Mouse (Mus musculus): ENCODE measurements around the gene 9330182L06Rik. TPM values are rescaled to one million over a fixed set of nuclear protein-coding genes. Genes with fewer than 3 reads are reported as not detected.

9330182L06Rik gene
- polyA plus RNA-seq, 1 experiment from 2014 or later, result 4.7 TPM

DNA sequence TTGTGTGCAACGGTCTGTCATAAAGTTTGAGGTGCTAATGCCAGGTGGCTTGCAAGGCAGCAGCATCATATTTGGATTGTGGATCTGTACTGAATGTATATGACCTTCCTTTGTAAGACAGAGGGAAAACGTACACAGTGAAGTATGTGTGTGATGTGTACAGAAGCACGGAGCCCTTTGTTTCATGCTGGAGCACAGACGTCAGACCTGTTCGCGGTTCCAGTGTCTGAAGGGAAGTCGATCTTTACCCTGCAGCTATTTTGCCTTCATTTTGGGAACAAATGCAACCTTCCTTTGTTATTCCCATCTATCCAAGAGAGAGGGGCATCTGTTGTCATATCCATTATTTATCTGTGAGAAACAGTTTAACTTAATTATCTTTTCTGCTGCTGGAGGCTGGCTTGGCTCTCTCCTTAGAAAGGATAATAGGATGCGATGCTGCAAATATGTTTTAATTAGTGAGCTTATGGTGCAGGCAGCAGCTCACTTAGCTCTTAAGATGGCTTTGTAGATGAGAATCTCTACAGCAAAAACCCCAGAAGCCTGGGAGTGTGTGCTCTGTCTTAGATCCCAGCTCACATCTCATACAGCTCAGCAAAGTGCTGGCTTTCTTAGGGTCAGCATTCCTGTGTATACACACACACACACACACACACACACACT lies 73.7 kb downstream of the 9330182L06Rik start:
- no peak for ATAC-seq (ENCODE audit: insufficient number of reproducible peaks, insufficient read depth, low FRiP score, low TSS enrichment)
- WGBS, result 69% methylated on average over 8 of the region's 8 CpGs
- no peaks in the 10 kb centered on the region; the same call in 1 of the 2 replicates for H3K4me1 ChIP-seq
- no peak overlapping the region for H3K9ac ChIP-seq
- no peak overlapping the region for H3K4me3 ChIP-seq
- H3K27me3 ChIP-seq, result no peaks in the 10 kb centered on the region
- H3K9me3 ChIP-seq, result no peaks in the 10 kb centered on the region
- H3K27ac ChIP-seq, result no peak overlapping the region
- H3K4me2 ChIP-seq (replicated peaks), result no peak overlapping the region
- no peaks in the 10 kb centered on the region for H3K36me3 ChIP-seq

DNA sequence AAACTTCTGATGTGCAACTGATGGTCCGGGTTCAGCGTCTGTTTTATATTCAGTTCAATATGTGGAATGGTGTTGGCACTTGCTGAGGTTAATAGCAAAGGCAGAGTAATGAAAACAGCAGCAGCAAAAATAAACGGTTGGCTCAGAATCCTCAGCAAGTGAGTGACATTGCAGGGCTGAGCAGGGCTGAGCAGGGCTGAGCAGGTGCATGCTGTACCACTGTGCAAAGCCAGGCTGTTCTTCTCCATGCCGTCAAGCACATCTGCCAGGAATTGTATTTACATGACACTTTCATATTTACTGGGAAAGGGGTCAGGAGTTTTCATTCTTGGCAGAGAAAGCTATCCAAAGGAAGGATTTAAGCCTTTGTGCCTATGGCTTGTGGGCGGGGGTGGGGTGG lies 78.7 kb downstream of the 9330182L06Rik start:
- Histone ChIP-seq H3K27ac (no peak overlapping the region), H3K4me2 (replicated peaks) (no peak overlapping the region), H3K9ac (no peak overlapping the region), H3K9me3 (no peaks in the 10 kb centered on the region), H3K27me3 (no peaks in the 10 kb centered on the region), H3K4me3 (no peak overlapping the region), H3K4me1 (no peaks in the 10 kb centered on the region; the same call in 1 of the 2 replicates), H3K36me3 (no peaks in the 10 kb centered on the region)
- ATAC-seq (ENCODE audit: insufficient number of reproducible peaks, insufficient read depth, low FRiP score, low TSS enrichment), result peak; percentile 67
- 50% methylated on average over 5 of the region's 5 CpGs for WGBS

DNA sequence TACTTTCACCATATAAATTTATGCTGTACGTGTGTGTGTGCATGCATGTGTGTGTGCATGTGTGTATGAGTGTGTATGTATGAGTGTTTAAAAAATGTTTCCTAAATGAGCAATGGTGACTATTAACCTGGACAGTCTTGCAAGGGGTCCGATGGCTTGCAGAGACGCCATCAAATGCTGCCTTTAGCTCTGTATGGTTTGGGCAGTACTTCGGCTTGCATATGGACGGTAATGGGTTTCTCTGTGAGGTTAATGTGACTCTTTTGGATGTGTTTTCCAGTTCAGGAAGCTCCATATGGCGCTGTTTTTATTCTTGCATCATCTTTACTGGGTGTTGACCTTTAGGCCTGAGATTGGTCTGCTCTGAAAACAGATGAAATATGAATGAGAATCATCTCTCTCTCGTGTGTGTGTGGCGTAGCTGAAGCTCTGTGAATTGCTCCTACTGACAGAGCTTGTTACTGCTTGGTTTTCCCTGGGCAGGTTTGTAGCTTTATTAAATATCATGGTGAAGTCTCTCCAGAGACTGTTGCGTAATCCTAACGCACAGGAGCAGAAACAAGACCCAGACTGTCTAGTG lies 79.2 kb downstream of the 9330182L06Rik start:
- no peak overlapping the region for H3K4me2 ChIP-seq (replicated peaks)
- ATAC-seq (ENCODE audit: insufficient number of reproducible peaks, insufficient read depth, low FRiP score, low TSS enrichment), result 0 out of 2 replicates have a peak, but pooled peaks have one; percentile 37
- no peaks in the 10 kb centered on the region for H3K36me3 ChIP-seq
- no peak overlapping the region for H3K9ac ChIP-seq
- WGBS, result 75% methylated on average over 10 of the region's 10 CpGs
- H3K27ac ChIP-seq, result no peak overlapping the region
- H3K4me1 ChIP-seq, result no peaks in the 10 kb centered on the region; the same call in 1 of the 2 replicates
- no peak overlapping the region for H3K4me3 ChIP-seq
- H3K27me3 ChIP-seq, result no peaks in the 10 kb centered on the region
- no peaks in the 10 kb centered on the region for H3K9me3 ChIP-seq

DNA sequence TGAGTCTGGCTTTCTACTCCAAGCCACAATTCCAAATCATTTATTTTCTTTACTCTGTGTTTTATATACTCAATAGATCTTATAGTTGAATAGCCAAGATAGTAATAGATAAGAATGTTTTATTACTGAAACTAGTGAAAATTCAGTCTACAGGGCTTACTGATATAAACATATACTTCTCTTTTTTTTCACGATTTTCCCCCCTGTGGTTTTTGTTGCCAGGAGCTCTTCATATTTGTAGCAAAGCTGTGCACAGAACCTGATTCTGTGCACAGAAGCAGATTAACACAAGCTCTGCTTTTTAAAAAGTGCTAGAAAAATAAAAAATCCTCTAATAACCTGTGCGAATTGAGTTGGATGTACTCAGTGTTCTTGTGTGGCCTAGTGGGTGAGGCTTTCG lies 79.7 kb downstream of the 9330182L06Rik start:
- WGBS, result 86% methylated on average over 3 of the region's 3 CpGs
- no peaks in the 10 kb centered on the region for H3K9me3 ChIP-seq
- H3K27me3 ChIP-seq, result no peaks in the 10 kb centered on the region
- H3K27ac ChIP-seq, result no peak overlapping the region
- no peak overlapping the region for H3K4me3 ChIP-seq
- H3K4me1 ChIP-seq, result no peaks in the 10 kb centered on the region; the same call in 1 of the 2 replicates
- no peaks in the 10 kb centered on the region for H3K36me3 ChIP-seq
- H3K9ac ChIP-seq, result no peak overlapping the region
- H3K4me2 ChIP-seq (replicated peaks), result no peak overlapping the region
- no peak for ATAC-seq (ENCODE audit: insufficient number of reproducible peaks, insufficient read depth, low FRiP score, low TSS enrichment)

DNA sequence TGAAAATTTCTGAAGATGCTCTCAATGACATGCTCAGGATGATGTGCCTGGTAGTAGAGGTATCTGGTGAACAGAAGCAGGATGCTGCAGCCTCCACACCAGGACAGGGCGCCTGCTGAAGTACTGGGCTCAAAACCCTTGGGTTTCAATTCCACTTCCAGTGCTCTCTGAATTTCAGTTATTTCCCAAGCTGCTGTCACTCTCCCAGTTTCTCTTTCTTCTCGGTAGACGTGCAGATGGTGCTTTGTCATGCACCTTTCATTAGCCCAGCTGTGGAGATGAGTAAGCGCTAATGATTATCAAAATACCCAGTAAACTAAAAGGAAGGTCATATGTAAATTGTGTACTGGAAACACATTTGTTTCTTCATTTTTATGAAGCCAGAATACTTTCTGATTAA lies 80.6 kb downstream of the 9330182L06Rik start:
- no peak overlapping the region for H3K4me3 ChIP-seq
- ATAC-seq (ENCODE audit: insufficient number of reproducible peaks, insufficient read depth, low FRiP score, low TSS enrichment), result no peak
- WGBS, result 78% methylated on average over 4 of the region's 4 CpGs
- H3K27ac ChIP-seq, result no peak overlapping the region
- H3K4me1 ChIP-seq, result no peaks in the 10 kb centered on the region; the same call in 1 of the 2 replicates
- no peak overlapping the region for H3K4me2 ChIP-seq (replicated peaks)
- no peaks in the 10 kb centered on the region for H3K9me3 ChIP-seq
- H3K36me3 ChIP-seq, result no peaks in the 10 kb centered on the region
- H3K27me3 ChIP-seq, result no peaks in the 10 kb centered on the region
- H3K9ac ChIP-seq, result no peak overlapping the region

DNA sequence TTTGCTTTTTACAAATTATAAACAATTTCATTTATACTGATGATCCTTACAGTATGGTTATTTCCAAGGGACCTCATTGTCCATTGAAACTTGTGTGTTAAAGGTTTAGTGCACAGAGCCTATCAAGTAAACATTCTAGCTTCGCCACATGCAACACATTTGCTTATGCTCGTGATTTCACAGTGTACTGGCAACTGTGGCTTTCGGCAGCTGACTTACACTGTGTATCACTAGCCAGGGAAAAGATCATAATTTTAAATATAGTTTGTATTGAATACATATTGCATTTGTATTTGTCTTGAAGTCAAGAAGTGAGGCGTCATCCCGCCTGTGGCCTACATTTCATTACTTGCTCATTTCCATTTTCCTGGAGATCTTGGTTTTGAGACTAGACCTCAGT lies 86.2 kb downstream of the 9330182L06Rik start:
- H3K9ac ChIP-seq, result no peak overlapping the region
- no peak for ATAC-seq (ENCODE audit: insufficient number of reproducible peaks, insufficient read depth, low FRiP score, low TSS enrichment)

DNA sequence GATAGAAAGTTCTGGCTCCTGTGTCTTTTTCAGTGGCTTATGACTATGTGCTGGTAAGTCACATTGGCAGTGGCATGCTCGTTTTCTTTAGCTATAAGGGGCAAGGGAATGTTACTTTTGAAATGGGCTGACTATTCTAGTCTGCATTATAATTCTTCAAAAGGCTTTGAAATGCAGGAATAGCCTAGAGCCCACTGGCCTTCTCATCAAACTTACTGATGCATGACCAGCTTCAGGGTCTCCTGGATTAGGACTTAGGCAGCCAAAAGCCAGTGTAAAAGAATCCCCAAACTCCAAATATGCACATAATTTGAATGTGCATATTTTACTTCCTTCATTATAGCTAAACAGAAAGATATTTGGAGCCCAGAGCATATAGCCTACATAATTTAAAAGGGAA lies 86.7 kb downstream of the 9330182L06Rik start:
- 57% methylated on average over 1 of the region's 1 CpGs for WGBS
- Histone ChIP-seq H3K4me1 (no peaks in the 10 kb centered on the region), H3K4me3 (no peak overlapping the region), H3K27ac (no peak overlapping the region), H3K27me3 (no peaks in the 10 kb centered on the region), H3K4me2 (replicated peaks) (no peak overlapping the region), H3K36me3 (no peaks in the 10 kb centered on the region), H3K9me3 (no peaks in the 10 kb centered on the region), H3K9ac (no peak overlapping the region)
- ATAC-seq (ENCODE audit: insufficient number of reproducible peaks, insufficient read depth, low FRiP score, low TSS enrichment), result no peak

More for the DNA sequence above, 86.2 kb downstream of the 9330182L06Rik start:
- H3K9me3 ChIP-seq, result no peaks in the 10 kb centered on the region
- no peaks in the 10 kb centered on the region for H3K4me1 ChIP-seq
- H3K4me3 ChIP-seq, result no peak overlapping the region
- no peak overlapping the region for H3K27ac ChIP-seq
- 80% methylated on average over 5 of the region's 5 CpGs for WGBS
- H3K4me2 ChIP-seq (replicated peaks), result no peak overlapping the region
- no peaks in the 10 kb centered on the region for H3K27me3 ChIP-seq
- no peaks in the 10 kb centered on the region for H3K36me3 ChIP-seq

DNA sequence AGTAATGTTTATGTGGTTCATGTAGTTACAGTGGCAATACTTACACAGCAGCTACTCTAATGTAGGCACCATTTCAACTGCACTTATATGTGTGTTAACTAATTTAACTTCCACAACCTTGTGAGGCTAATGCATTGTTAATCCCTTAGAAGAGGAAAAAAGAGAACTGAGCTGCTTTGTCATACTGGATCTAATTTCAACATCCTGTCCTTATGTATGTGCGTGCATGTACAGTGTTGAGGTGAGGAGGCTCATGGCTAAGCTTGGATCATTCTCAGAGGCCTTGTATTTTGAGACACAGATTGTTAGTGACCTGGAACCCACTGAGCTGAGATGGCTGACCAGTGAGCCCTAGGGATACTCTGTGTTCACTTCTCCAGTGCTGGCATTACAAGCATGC lies 88.3 kb downstream of the 9330182L06Rik start:
- H3K27me3 ChIP-seq, result no peaks in the 10 kb centered on the region
- no peak overlapping the region for H3K4me3 ChIP-seq
- no peak overlapping the region for H3K27ac ChIP-seq
- no peak overlapping the region for H3K9ac ChIP-seq
- H3K36me3 ChIP-seq, result no peaks in the 10 kb centered on the region
- no peak for ATAC-seq (ENCODE audit: insufficient number of reproducible peaks, insufficient read depth, low FRiP score, low TSS enrichment)
- no peak overlapping the region for H3K4me2 ChIP-seq (replicated peaks)
- H3K4me1 ChIP-seq, result no peaks in the 10 kb centered on the region
- WGBS, result 86% methylated on average over 1 of the region's 1 CpGs
- H3K9me3 ChIP-seq, result no peaks in the 10 kb centered on the region

DNA sequence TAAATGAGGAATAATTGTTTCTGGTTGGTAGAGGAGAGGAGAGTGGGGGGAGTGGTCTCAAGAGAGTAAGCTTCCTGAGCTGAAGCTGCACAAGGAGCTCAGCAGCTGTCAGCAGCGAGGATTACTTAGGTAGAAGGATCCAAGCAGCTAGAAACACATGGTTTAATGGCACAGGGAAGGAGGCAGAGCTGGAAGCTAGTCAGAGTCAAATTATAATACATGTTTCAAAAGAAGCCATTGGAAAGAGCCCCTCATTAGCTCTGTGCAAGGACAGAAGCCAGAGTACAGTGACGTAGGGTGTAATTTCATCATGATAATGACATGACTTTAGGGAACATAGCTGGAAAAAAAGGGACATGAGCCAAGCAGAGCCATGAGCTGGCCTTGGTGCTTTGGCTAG lies 92.2 kb downstream of the 9330182L06Rik start:
- no peaks in the 10 kb centered on the region for H3K9me3 ChIP-seq
- H3K36me3 ChIP-seq, result no peaks in the 10 kb centered on the region
- H3K4me1 ChIP-seq, result no peaks in the 10 kb centered on the region
- no peak overlapping the region for H3K9ac ChIP-seq
- 35% methylated on average over 2 of the region's 2 CpGs for WGBS
- H3K27ac ChIP-seq, result no peak overlapping the region
- no peak overlapping the region for H3K4me3 ChIP-seq
- no peak overlapping the region for H3K4me2 ChIP-seq (replicated peaks)
- no peak for ATAC-seq (ENCODE audit: insufficient number of reproducible peaks, insufficient read depth, low FRiP score, low TSS enrichment)
- no peaks in the 10 kb centered on the region for H3K27me3 ChIP-seq

DNA sequence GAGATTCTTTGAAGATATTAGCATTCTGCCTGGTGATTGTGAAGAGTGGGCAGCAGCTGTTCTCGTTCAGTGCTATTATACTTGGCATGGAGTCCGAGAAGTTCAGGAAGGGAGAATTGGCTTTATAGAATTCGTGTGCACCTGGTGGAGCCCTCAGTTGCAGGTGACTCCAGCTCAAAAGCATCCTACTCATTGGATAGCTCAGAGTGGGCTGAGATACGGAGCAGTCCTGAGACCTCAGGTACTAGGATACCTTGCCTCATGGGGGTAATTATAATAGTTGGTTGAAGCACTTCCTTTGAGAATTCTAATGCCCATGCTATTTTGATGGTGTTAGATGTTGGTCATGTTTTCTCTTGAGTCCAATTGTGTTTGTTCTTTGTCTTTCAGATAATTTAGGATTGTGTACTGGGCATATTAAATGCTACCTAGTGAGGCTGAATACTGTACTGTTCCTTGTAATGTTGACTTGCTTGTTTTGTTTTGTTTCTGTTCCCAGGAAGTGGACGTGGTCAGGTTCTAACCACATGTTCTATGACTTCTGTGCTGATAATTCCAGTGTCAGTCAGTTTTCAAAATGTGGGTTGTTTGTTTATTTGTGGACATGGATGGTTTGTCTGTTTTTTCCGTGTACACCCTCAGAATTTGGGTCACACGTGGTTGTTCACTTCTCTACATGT lies 96.2 kb downstream of the 9330182L06Rik start:
- WGBS, result 78% methylated on average over 7 of the region's 7 CpGs
- Histone ChIP-seq H3K27me3 (no peaks in the 10 kb centered on the region), H3K4me2 (replicated peaks) (no peak overlapping the region), H3K4me1 (no peaks in the 10 kb centered on the region), H3K9me3 (no peaks in the 10 kb centered on the region), H3K36me3 (no peaks in the 10 kb centered on the region), H3K4me3 (no peak overlapping the region), H3K9ac (no peak overlapping the region), H3K27ac (no peak overlapping the region)
- no peak for ATAC-seq (ENCODE audit: insufficient number of reproducible peaks, insufficient read depth, low FRiP score, low TSS enrichment)

DNA sequence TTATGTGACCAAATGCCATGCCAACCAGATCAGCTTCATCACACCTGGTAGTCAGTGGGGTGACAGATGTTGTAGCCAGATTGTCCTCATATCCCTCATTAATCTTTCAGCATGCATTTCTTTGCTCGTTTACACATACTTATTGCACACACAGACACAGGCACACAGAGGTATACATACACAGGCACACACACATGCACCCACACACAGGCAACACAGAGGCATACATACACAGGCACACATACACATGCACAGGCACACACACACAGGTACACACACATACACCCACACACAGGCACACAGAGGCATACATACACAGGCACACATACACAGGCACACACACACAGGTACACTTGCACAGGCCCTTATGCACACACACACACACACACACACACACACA lies 99.0 kb downstream of the 9330182L06Rik start:
- H3K9ac ChIP-seq, result no peak overlapping the region
- H3K27ac ChIP-seq, result no peak overlapping the region
- no peaks in the 10 kb centered on the region for H3K4me1 ChIP-seq
- no peak overlapping the region for H3K4me3 ChIP-seq
- no peaks in the 10 kb centered on the region for H3K27me3 ChIP-seq
- no peak for ATAC-seq (ENCODE audit: insufficient number of reproducible peaks, insufficient read depth, low FRiP score, low TSS enrichment)
- H3K9me3 ChIP-seq, result no peaks in the 10 kb centered on the region
- no peak overlapping the region for H3K4me2 ChIP-seq (replicated peaks)
- 81% methylated on average over 1 of the region's 1 CpGs for WGBS
- H3K36me3 ChIP-seq, result no peaks in the 10 kb centered on the region

Measured in embryonic facial prominence, embryonic 12.5 days (tissue).